Mouse (Mus musculus): ENCODE measurements around the gene Gm4969.
"Not testable (repeated sequence)": the region's sequence is repeated elsewhere in the genome, so short reads cannot be mapped to it uniquely, and the experiment has no call there.

Gm4969 gene

DNA sequence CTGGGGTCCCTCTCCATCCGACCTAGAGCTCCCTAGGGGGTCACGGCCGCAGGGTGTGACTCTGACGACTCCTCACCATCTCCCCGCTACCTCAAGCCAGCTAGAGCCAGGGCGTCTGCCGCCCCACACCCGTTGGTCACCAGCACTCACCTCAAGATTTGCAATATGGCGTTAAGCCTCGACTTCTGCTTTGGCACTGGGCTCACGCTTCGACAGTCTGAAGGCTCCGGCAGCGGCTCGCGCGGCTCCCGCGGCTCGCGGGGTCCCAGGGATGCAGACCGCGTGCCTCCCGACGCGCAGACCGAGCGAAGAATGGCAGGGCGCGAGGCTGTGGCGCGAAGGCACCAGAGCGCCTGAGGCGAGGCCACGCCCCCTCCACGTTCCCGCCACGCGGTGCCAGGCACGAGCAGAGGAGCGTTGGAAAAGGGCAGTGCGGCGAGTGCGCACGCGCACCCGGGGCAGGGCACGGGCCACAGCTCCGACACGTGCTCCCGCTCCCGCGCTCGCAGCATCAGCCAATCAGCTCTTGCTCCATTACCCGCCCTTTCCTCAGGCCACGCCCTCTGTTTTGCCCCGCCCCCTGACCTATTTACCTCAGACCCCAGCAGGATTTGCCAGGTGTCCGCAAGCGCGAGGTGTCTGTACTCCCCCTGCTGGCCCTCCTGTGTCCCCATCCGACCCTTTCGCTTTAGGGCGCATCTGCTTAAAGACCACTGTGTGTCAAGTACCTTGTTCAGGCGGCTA is at the start of gene Gm4969:
Gene Gm4969 (minus strand): TSS at position 341 of the 744 bp plus-strand sequence.
- DNase-seq (ENCODE audit: low read depth, low spot score), result no peak

GRCm38 (mm10) chr7:19166990-19167389 is 48.8 kb upstream of the Gm4969 start:
- no peak for DNase-seq (ENCODE audit: low read depth, low spot score)

GRCm38 (mm10) chr7:19165656-19166423 is 47.7 kb upstream of the Gm4969 start, which contains the start of gene Gipr:
Gene Gipr, minus strand, starts transcription at chr7:19166127.
- DNase-seq (ENCODE audit: low read depth, low spot score), result no peak

GRCm38 (mm10) chr7:19164978-19165377 is 46.8 kb upstream of the Gm4969 start:
- no peak for DNase-seq (ENCODE audit: low read depth, low spot score)

DNA sequence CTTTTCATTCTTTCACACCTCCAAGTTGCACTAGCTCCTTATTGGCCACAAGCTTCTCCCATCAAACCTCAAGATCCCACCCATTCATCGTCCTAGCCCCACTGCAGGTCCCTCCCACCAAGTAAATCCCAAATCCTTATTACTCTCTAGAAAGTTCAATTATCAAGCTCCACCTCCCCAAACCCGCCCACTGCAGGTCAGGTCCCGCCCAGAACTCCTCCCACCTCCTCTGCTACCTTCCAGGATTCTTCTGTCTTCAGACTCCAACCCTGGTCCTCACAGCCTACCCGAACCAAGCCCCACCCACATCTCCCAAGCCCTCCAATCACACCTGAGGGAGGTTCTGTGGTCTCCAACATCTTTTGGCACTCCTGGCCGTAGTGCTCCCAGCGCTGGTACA is 46.0 kb upstream of the Gm4969 start:
- DNase-seq (ENCODE audit: low read depth, low spot score), result no peak

- DNase-seq (ENCODE audit: low read depth, low spot score), result no peak
Measured at GRCm38 (mm10) chr7:19163752-19164151, 45.6 kb upstream of the Gm4969 start.

- no peak for DNase-seq (ENCODE audit: low read depth, low spot score)
Measured at GRCm38 (mm10) chr7:19162928-19163327, 44.8 kb upstream of the Gm4969 start.

DNA sequence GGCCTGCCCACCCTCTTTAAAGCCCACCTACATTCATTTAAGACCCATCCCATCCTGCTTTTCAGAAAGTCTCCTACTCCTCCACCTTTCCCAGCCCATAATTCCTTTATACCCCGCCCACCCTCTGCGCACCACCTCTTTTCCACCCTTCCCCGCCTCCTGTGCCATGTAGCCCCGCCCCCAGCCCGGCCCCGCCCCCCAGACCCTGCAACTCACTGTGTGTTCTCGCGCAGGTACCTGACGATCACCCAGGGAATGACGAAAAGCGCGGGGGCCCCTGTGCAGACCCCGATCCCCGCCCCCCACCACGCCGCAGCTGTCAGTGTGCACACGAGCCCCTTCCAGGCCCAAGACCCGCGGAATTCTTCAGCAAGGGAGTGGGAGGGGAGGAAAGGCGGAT is 41.9 kb upstream of the Gm4969 start:
- DNase-seq (ENCODE audit: low read depth, low spot score), result no peak

DNA sequence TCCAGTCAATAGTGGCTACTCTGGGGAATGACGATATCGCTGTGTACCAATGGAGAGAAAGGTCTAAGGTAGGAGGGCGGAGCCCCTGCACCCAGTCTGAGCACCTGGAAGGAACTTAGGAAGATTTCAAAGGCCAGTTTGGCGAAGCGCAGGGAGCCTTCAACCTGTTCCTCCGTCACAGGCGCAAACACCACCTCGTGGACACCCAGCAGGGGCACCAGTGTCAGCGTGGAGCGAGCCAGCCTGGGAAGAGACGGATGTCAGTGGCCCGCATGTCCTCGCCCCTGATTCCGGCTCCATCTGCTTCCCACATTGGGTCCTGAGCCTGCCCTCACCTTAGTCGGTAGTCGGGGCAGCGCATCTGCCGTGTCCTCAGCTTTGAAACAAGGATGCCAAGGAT is 41.2 kb upstream of the Gm4969 start:
- DNase-seq (ENCODE audit: low read depth, low spot score), result no peak

- no peak for DNase-seq (ENCODE audit: low read depth, low spot score)
Measured at GRCm38 (mm10) chr7:19158601-19159000, 40.4 kb upstream of the Gm4969 start.

- no peak for DNase-seq (ENCODE audit: low read depth, low spot score)
Measured at GRCm38 (mm10) chr7:19157160-19157800, 39.1 kb upstream of the Gm4969 start.

GRCm38 (mm10) chr7:19155825-19156475 is 37.8 kb upstream of the Gm4969 start:
- DNase-seq (ENCODE audit: low read depth, low spot score), result no peak

- DNase-seq (ENCODE audit: low read depth, low spot score), result no peak
Measured at GRCm38 (mm10) chr7:19154796-19155195, 36.6 kb upstream of the Gm4969 start.

GRCm38 (mm10) chr7:19151121-19151520 is 33.0 kb upstream of the Gm4969 start:
- DNase-seq (ENCODE audit: low read depth, low spot score), result not testable (repeated sequence)

DNA sequence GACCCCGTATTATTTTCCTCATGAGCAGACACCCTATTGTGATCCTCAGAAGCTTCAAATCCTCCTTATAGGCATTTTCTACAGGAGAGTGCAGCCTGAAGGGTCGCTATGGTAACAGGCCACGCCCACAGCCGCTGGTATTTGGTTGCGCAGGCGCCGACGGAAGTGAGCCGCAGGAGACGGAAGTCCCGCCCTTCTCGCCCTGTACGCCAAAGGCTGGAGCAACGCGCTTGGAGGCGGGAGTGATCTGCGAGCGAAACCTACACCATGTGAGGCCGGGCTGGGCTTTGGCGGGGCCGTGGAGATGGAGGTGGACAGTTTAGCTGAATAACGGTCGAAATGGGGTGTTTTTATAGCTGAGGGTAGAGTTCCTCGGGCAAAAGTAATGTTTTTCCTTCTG is 31.5 kb upstream of the Gm4969 start, which contains the start of gene Snrpd2:
Gene Snrpd2 (plus strand): TSS at position 97 of the 400 bp plus-strand sequence.
- DNase-seq (ENCODE audit: low read depth, low spot score), result peak; percentile 90

DNA sequence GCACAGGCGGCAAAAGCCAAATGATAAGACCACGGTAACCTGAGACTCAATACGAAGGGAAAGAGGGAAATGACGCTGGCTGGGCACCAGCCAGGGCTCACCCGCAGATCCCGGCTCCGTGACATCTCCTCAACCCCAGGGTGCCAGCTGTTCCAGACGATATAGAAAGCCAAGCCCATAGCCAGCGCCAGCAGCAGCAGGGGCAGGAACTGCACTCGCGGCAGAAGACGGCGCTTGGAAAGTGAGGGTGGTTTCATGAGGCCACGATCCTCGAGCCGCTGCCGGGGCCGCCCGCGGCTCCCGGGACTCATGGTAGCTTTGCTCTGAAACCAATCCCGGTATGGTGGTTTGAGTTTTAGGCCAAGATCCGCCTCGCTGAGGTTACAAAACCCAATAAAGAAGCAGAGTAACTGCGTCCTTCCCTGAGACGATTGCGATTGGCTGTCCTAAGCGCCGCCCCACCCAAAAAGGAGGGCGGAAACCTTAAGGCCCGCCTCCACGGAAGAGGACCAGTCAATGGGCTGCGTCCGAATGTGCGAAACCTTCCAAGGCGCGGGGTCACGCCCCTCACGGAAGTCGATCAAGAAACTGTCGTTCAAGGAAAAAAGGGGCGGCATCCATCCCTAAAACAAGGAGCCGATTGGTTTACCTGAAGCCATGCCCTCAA is 30.8 kb upstream of the Gm4969 start, which contains the start of gene Qpctl:
Gene Qpctl (minus strand): TSS at position 417 of the 667 bp plus-strand sequence.
- peak; percentile 98 for DNase-seq (ENCODE audit: low read depth, low spot score)

- no peak for DNase-seq (ENCODE audit: low read depth, low spot score)
Measured at GRCm38 (mm10) chr7:19148180-19148874, 30.2 kb upstream of the Gm4969 start.

DNA sequence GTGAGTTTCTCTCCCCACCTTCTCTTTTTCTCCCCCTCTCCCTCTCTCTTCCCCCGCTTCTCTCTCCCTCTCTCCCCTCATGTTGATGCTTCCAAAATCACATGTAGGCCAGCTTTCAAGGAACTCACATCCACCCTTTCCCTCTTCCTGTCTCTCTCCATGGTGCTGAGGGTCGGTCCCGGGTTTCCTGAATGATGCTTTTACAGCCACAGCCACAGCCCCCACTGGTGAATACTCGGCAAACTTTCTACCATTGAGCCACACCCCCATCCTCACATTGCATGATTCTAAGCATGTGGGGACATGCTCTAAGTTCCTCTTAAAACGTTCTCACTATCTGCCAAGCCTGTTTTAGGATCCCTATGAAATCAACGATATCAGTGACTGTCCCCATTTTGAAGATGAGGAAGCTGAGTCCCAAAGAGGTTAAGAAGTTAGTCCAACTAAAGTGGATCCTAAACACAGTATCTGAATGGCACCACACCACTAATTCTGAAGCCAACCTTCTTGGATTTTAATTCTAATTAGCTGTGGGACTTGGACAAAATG is 29.4 kb upstream of the Gm4969 start:
- no peak for DNase-seq (ENCODE audit: low read depth, low spot score)

DNA sequence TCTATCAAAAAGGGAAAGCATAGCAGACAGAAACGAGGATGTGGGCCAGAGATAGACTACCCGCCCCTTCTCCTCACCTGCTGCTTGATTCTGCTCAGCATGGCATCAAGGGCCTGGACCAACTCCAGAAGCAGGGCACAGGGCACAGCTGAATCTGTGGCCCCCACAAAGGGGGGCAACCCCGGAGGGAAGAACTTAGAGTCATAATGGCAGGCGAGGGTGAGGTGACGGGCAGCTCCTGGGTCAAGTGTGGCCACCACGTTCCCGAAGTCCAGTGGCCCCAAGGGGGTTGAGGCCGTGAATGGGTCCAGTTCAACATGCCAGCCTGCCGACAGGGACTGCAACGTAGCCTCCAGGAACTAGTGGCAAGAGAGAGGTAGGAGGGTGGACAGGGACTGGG is 28.6 kb upstream of the Gm4969 start:
- DNase-seq (ENCODE audit: low read depth, low spot score), result no peak

- DNase-seq (ENCODE audit: low read depth, low spot score), result no peak
Measured at GRCm38 (mm10) chr7:19137380-19137779, 19.2 kb upstream of the Gm4969 start.
